Mouse (Mus musculus) lung, postnatal 0 days (tissue): ENCODE results near the gene Bpifa5.

Experiments
- CTCF ChIP-seq: IDR thresholded peaks from 2 replicates; pipeline ENCODE4 v1.5.1; 2016; ENCODE audit warnings: antibody characterized with exemption, mild to moderate bottlenecking
- EP300 ChIP-seq: IDR thresholded peaks from 2 replicates; pipeline ENCODE4 v1.6.1; 2016; ENCODE audit warnings: antibody characterized with exemption, mild to moderate bottlenecking, control low read depth

DNA sequence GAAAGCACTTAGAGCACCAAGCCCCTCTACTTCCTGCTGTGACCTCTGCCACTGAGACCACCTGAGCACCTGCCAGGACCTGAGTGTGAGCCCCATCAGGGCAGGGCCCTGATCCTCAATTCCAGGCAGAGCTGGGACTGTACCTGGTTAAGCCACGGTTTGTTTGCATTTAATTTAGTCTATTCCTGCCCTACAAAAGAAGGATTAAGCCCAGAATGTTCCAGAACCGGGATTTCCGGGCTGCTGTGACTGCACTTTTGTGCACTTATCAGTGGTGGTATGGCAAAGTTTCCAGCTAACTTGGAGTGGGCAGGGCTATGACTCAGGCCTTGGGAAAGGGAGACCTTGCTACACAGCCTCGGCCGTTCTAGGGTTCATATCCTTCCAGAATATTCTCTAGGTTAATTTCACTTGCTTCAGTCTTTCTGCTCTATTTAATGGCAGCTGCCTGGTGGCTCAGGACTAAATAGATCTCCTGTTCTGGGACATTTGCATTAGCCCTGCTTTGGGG lies 31.6 kb downstream of the Bpifa5 start:
- TF ChIP-seq CTCF (no peak), EP300 (no peak)
